Mouse (Mus musculus): ENCODE data around the gene Ttc28. TPM values are rescaled to one million over a fixed set of nuclear protein-coding genes. Genes with fewer than 3 reads are reported as not detected.

Ttc28 gene
- polyA plus RNA-seq, 1 experiment from 2014 or later: 11.7 TPM

- H3K4me2 ChIP-seq (ENCODE audit: low read depth, low read length): no peak overlapping the region
- 90% methylated on average over 14 of the region's 14 CpGs for WGBS
- H3K36me3 ChIP-seq (replicated peaks; ENCODE audit: control insufficient read depth, insufficient read depth, low read depth, low read length): no peaks in the 10 kb centered on the region
Measured at GRCm38 (mm10) chr5:110841046-110841862, 38.3 kb upstream of the Ttc28 start.

GRCm38 (mm10) chr5:110852990-110853389, 26.6 kb upstream of the Ttc28 start:
- no peaks in the 10 kb centered on the region for H3K4me1 ChIP-seq (ENCODE audit: control insufficient read depth, insufficient read depth, low read length)
- H3K9ac ChIP-seq (replicated peaks; ENCODE audit: low read length): no peak overlapping the region
- H3K27me3 ChIP-seq (ENCODE audit: control insufficient read depth, insufficient read depth, low read length): no peaks in the 10 kb centered on the region
- no peaks in the 10 kb centered on the region for H3K9me3 ChIP-seq (replicated peaks; ENCODE audit: control insufficient read depth, low read length)
- H3K27ac ChIP-seq (replicated peaks; ENCODE audit: low read depth, low read length): no peak overlapping the region
- no peak overlapping the region for H3K4me3 ChIP-seq (ENCODE audit: low read depth, low read length)
- 68% methylated on average over 1 of the region's 1 CpGs for WGBS
- no peak overlapping the region for H3K4me2 ChIP-seq (ENCODE audit: low read depth, low read length)
- no peak for DNase-seq (ENCODE audit: low spot score)
- no peak for ATAC-seq (replicated peaks; ENCODE audit: insufficient number of reproducible peaks, low FRiP score, low TSS enrichment, low read depth)
- no peaks in the 10 kb centered on the region for H3K36me3 ChIP-seq (replicated peaks; ENCODE audit: control insufficient read depth, insufficient read depth, low read depth, low read length)

More at GRCm38 (mm10) chr5:110841046-110841862, 38.3 kb upstream of the Ttc28 start:
- H3K27me3 ChIP-seq (ENCODE audit: control insufficient read depth, insufficient read depth, low read length): no peaks in the 10 kb centered on the region
- H3K27ac ChIP-seq (replicated peaks; ENCODE audit: low read depth, low read length): no peak overlapping the region
- H3K9me3 ChIP-seq (replicated peaks; ENCODE audit: control insufficient read depth, low read length): no peaks in the 10 kb centered on the region
- no peaks in the 10 kb centered on the region for H3K4me1 ChIP-seq (ENCODE audit: control insufficient read depth, insufficient read depth, low read length)
- H3K4me3 ChIP-seq (ENCODE audit: low read depth, low read length): no peak overlapping the region
- no peak for ATAC-seq (replicated peaks; ENCODE audit: insufficient number of reproducible peaks, low FRiP score, low TSS enrichment, low read depth)
- no peak overlapping the region for H3K9ac ChIP-seq (replicated peaks; ENCODE audit: low read length)
- no peak for DNase-seq (ENCODE audit: low spot score)

- 46% methylated on average over 5 of the region's 5 CpGs for WGBS
- no peak overlapping the region for H3K9ac ChIP-seq (replicated peaks; ENCODE audit: low read length)
- peak; percentile 54 for DNase-seq (ENCODE audit: low spot score)
- H3K27me3 ChIP-seq (ENCODE audit: control insufficient read depth, insufficient read depth, low read length): no peaks in the 10 kb centered on the region
- ATAC-seq (replicated peaks; ENCODE audit: insufficient number of reproducible peaks, low FRiP score, low TSS enrichment, low read depth): no peak
- H3K4me3 ChIP-seq (ENCODE audit: low read depth, low read length): no peak overlapping the region
- no peaks in the 10 kb centered on the region for H3K9me3 ChIP-seq (replicated peaks; ENCODE audit: control insufficient read depth, low read length)
- H3K4me1 ChIP-seq (ENCODE audit: control insufficient read depth, insufficient read depth, low read length): no peaks in the 10 kb centered on the region
- no peak overlapping the region for H3K4me2 ChIP-seq (ENCODE audit: low read depth, low read length)
- H3K36me3 ChIP-seq (replicated peaks; ENCODE audit: control insufficient read depth, insufficient read depth, low read depth, low read length): no peaks in the 10 kb centered on the region; the same call in 1 of the 2 replicates
- no peak overlapping the region for H3K27ac ChIP-seq (replicated peaks; ENCODE audit: low read depth, low read length)
Measured at GRCm38 (mm10) chr5:110857091-110857490, 22.5 kb upstream of the Ttc28 start.

GRCm38 (mm10) chr5:110859013-110859650, 20.5 kb upstream of the Ttc28 start:
- WGBS: 46% methylated on average over 13 of the region's 13 CpGs
- DNase-seq (ENCODE audit: low spot score): peak; percentile 54
- Histone ChIP-seq H3K27me3 (ENCODE audit: control insufficient read depth, insufficient read depth, low read length) (no peaks in the 10 kb centered on the region), H3K36me3 (replicated peaks; ENCODE audit: control insufficient read depth, insufficient read depth, low read depth, low read length) (no peaks in the 10 kb centered on the region; the same call in 1 of the 2 replicates), H3K9ac (replicated peaks; ENCODE audit: low read length) (no peak overlapping the region), H3K4me2 (ENCODE audit: low read depth, low read length) (no peak overlapping the region), H3K4me3 (ENCODE audit: low read depth, low read length) (no peak overlapping the region), H3K27ac (replicated peaks; ENCODE audit: low read depth, low read length) (peak overlapping the region; percentile 48), H3K9me3 (replicated peaks; ENCODE audit: control insufficient read depth, low read length) (no peaks in the 10 kb centered on the region), H3K4me1 (ENCODE audit: control insufficient read depth, insufficient read depth, low read length) (no peaks in the 10 kb centered on the region)
- no peak for ATAC-seq (replicated peaks; ENCODE audit: insufficient number of reproducible peaks, low FRiP score, low TSS enrichment, low read depth)

GRCm38 (mm10) chr5:110860445-110860844, 19.2 kb upstream of the Ttc28 start:
- Histone ChIP-seq H3K36me3 (replicated peaks; ENCODE audit: control insufficient read depth, insufficient read depth, low read depth, low read length) (no peaks in the 10 kb centered on the region; the same call in 1 of the 2 replicates), H3K4me2 (ENCODE audit: low read depth, low read length) (no peak overlapping the region), H3K9me3 (replicated peaks; ENCODE audit: control insufficient read depth, low read length) (no peaks in the 10 kb centered on the region), H3K4me1 (ENCODE audit: control insufficient read depth, insufficient read depth, low read length) (no peaks in the 10 kb centered on the region), H3K27me3 (ENCODE audit: control insufficient read depth, insufficient read depth, low read length) (no peaks in the 10 kb centered on the region), H3K9ac (replicated peaks; ENCODE audit: low read length) (no peak overlapping the region), H3K27ac (replicated peaks; ENCODE audit: low read depth, low read length) (no peak overlapping the region), H3K4me3 (ENCODE audit: low read depth, low read length) (no peak overlapping the region)
- ATAC-seq (replicated peaks; ENCODE audit: insufficient number of reproducible peaks, low FRiP score, low TSS enrichment, low read depth) (no peak), DNase-seq (ENCODE audit: low spot score) (no peak)
- 91% methylated on average over 5 of the region's 5 CpGs for WGBS

GRCm38 (mm10) chr5:110868460-110868859, 11.1 kb upstream of the Ttc28 start:
- no peak overlapping the region for H3K4me2 ChIP-seq (ENCODE audit: low read depth, low read length)
- no peak overlapping the region for H3K9ac ChIP-seq (replicated peaks; ENCODE audit: low read length)
- no peaks in the 10 kb centered on the region; the same call in none of the 2 replicates for H3K36me3 ChIP-seq (replicated peaks; ENCODE audit: control insufficient read depth, insufficient read depth, low read depth, low read length)
- H3K4me1 ChIP-seq (ENCODE audit: control insufficient read depth, insufficient read depth, low read length): no peaks in the 10 kb centered on the region
- no peaks in the 10 kb centered on the region for H3K27me3 ChIP-seq (ENCODE audit: control insufficient read depth, insufficient read depth, low read length)
- H3K27ac ChIP-seq (replicated peaks; ENCODE audit: low read depth, low read length): no peak overlapping the region
- ATAC-seq (replicated peaks; ENCODE audit: insufficient number of reproducible peaks, low FRiP score, low TSS enrichment, low read depth) (no peak), DNase-seq (ENCODE audit: low spot score) (no peak)
- no peaks in the 10 kb centered on the region for H3K9me3 ChIP-seq (replicated peaks; ENCODE audit: control insufficient read depth, low read length)
- no peak overlapping the region for H3K4me3 ChIP-seq (ENCODE audit: low read depth, low read length)
- 88% methylated on average over 4 of the region's 4 CpGs for WGBS

- 66% methylated on average over 8 of the region's 8 CpGs for WGBS
Measured at GRCm38 (mm10) chr5:110869242-110869669, 10.3 kb upstream of the Ttc28 start.

GRCm38 (mm10) chr5:110873160-110873559, 6.4 kb upstream of the Ttc28 start:
- WGBS: 91% methylated on average over 6 of the region's 6 CpGs
- H3K9ac ChIP-seq (replicated peaks; ENCODE audit: low read length): no peak overlapping the region
- H3K4me1 ChIP-seq (ENCODE audit: control insufficient read depth, insufficient read depth, low read length): no peaks in the 10 kb centered on the region
- no peak overlapping the region for H3K4me2 ChIP-seq (ENCODE audit: low read depth, low read length)
- no peaks in the 10 kb centered on the region for H3K27me3 ChIP-seq (ENCODE audit: control insufficient read depth, insufficient read depth, low read length)
- H3K36me3 ChIP-seq (replicated peaks; ENCODE audit: control insufficient read depth, insufficient read depth, low read depth, low read length): no peaks in the 10 kb centered on the region; the same call in none of the 2 replicates
- H3K9me3 ChIP-seq (replicated peaks; ENCODE audit: control insufficient read depth, low read length): no peaks in the 10 kb centered on the region
- no peak for DNase-seq (ENCODE audit: low spot score)
- ATAC-seq (replicated peaks; ENCODE audit: insufficient number of reproducible peaks, low FRiP score, low TSS enrichment, low read depth): no peak
- no peak overlapping the region for H3K4me3 ChIP-seq (ENCODE audit: low read depth, low read length)
- no peak overlapping the region for H3K27ac ChIP-seq (replicated peaks; ENCODE audit: low read depth, low read length)

More at GRCm38 (mm10) chr5:110869242-110869669, 10.3 kb upstream of the Ttc28 start:
- Histone ChIP-seq H3K36me3 (replicated peaks; ENCODE audit: control insufficient read depth, insufficient read depth, low read depth, low read length) (no peaks in the 10 kb centered on the region; the same call in none of the 2 replicates), H3K4me1 (ENCODE audit: control insufficient read depth, insufficient read depth, low read length) (no peaks in the 10 kb centered on the region), H3K4me2 (ENCODE audit: low read depth, low read length) (no peak overlapping the region), H3K27ac (replicated peaks; ENCODE audit: low read depth, low read length) (no peak overlapping the region), H3K4me3 (ENCODE audit: low read depth, low read length) (no peak overlapping the region), H3K27me3 (ENCODE audit: control insufficient read depth, insufficient read depth, low read length) (no peaks in the 10 kb centered on the region), H3K9me3 (replicated peaks; ENCODE audit: control insufficient read depth, low read length) (no peaks in the 10 kb centered on the region), H3K9ac (replicated peaks; ENCODE audit: low read length) (no peak overlapping the region)
- ATAC-seq (replicated peaks; ENCODE audit: insufficient number of reproducible peaks, low FRiP score, low TSS enrichment, low read depth) (no peak), DNase-seq (ENCODE audit: low spot score) (no peak)

Measured in embryonic facial prominence, embryonic 11.5 days (tissue).